Mouse (Mus musculus) hindbrain, embryonic 14.5 days (tissue): ENCODE measurements around the gene Kazn. TPM values are rescaled to one million over a fixed set of nuclear protein-coding genes. Genes with fewer than 3 reads are reported as not detected.

Experiments used
- ATAC-seq: fragments of 200-750 bp; cut with Nextera tagmentation; 2 replicates; pipeline ENCODE4 v1.8.0; 2017; ENCODE audit warnings: moderate number of reproducible peaks, mild to moderate bottlenecking, moderate TSS enrichment, moderate library complexity; ENCODE audit not compliant: low FRiP score
- DNase-seq: peaks from one replicate; pipeline ENCODE4 v3.0.0-alpha.2; 2015; ENCODE audit warnings: low spot score
- H3K27ac ChIP-seq: fragments of 300-500 bp; sonication (generic); 2 replicates; pipeline ENCODE4 v1.5.1; 2014; ENCODE audit warnings: mild to moderate bottlenecking, moderate library complexity
- H3K27me3 ChIP-seq: fragments of 300-500 bp; sonication (generic); 2 replicates; pipeline ENCODE4 v1.6.1; 2014; ENCODE audit warnings: mild to moderate bottlenecking, low read length, mixed read lengths; ENCODE audit not compliant: control insufficient read depth, insufficient read depth
- H3K36me3 ChIP-seq: fragments of 300-500 bp; sonication (generic); replicated peaks from 2 replicates; pipeline ENCODE4 v1.6.1; 2014; ENCODE audit not compliant: control insufficient read depth, insufficient read depth
- H3K4me1 ChIP-seq: fragments of 300-500 bp; sonication (generic); replicated peaks from 2 replicates; pipeline ENCODE4 v1.6.1; 2014; ENCODE audit warnings: antibody characterized with exemption, low read length, mixed read lengths; ENCODE audit not compliant: control insufficient read depth, insufficient read depth
- H3K4me2 ChIP-seq: fragments of 300-500 bp; sonication (generic); replicated peaks from 2 replicates; pipeline ENCODE4 v1.6.1; 2014; ENCODE audit warnings: mild to moderate bottlenecking, moderate library complexity
- H3K4me3 ChIP-seq: fragments of 300-500 bp; sonication (generic); replicated peaks from 2 replicates; pipeline ENCODE4 v1.5.1; 2014; ENCODE audit warnings: mild to moderate bottlenecking, low read length
- H3K9ac ChIP-seq: fragments of 300-500 bp; sonication (generic); 2 replicates; pipeline ENCODE4 v1.6.1; 2014
- H3K9me3 ChIP-seq: fragments of 300-500 bp; sonication (generic); 2 replicates; pipeline ENCODE4 v1.6.1; 2016; ENCODE audit warnings: low read length; ENCODE audit not compliant: control insufficient read depth
- WGBS: fragments of 180-500 bp; shearing (Covaris S2); extraction: QIAGEN DNeasy Blood & Tissue Kit; methylation state at CpG from one replicate; pipeline ENCODE4 v1.1.7; 2014; 5-methylcytosine and 5-hydroxymethylcytosine counted together
- polyA plus RNA-seq: library from polyadenylated mRNA; unstranded; fragments of >200 nt; fragmentation: Nextera tagmentation; extraction: Ambion mirVana; gene quantifications from 2 replicates; pipeline ENCODE4 v1.2.1, GENCODE M21; 2014

The Kazn gene
- polyA plus RNA-seq, 1 experiment from 2014 or later: 18.5 TPM

- 43% methylated on average over 6 of the region's 6 CpGs for WGBS
- ATAC-seq: no peak
- Histone ChIP-seq H3K9me3 (no peaks in the 10 kb centered on the region), H3K9ac (no peak overlapping the region), H3K27me3 (no peaks in the 10 kb centered on the region), H3K4me3 (no peak overlapping the region), H3K36me3 (no peaks in the 10 kb centered on the region), H3K4me1 (no peaks in the 10 kb centered on the region; the same call in 1 of the 2 replicates), H3K4me2 (no peak overlapping the region), H3K27ac (no peak overlapping the region)
- no peak for DNase-seq
Measured at GRCm38 (mm10) chr4:142214532-142214931, 24.7 kb downstream of the Kazn start.

DNA sequence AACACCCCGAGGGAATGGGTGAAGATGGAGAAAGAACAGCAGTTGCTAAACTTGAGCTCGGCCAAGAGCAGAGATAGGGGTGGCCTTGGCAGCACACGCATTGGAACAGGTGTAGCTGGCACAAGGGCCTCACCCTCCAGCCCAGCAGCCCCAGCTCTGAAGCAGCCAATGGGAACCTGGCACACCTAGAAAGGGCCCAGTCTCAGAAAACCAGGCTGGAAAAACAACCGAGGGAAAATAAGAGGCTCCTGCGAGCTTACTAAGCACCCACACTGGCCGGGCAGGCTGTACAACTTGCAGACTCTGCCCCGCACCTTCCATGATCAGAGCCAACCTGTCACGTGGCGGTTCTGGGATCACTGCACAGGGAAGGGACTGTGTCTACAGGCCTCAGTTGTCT, 26.8 kb downstream of the Kazn start:
- DNase-seq (no peak), ATAC-seq (no peak)
- H3K36me3 ChIP-seq: no peaks in the 10 kb centered on the region
- H3K9ac ChIP-seq: no peak overlapping the region
- H3K4me3 ChIP-seq: no peak overlapping the region
- H3K9me3 ChIP-seq: no peaks in the 10 kb centered on the region
- WGBS: 91% methylated on average over 9 of the region's 9 CpGs
- no peak overlapping the region for H3K4me2 ChIP-seq
- no peak overlapping the region for H3K27ac ChIP-seq
- H3K4me1 ChIP-seq: no peaks in the 10 kb centered on the region; the same call in 1 of the 2 replicates
- no peaks in the 10 kb centered on the region for H3K27me3 ChIP-seq

- no peaks in the 10 kb centered on the region for H3K36me3 ChIP-seq
- ATAC-seq: no peak
- H3K4me2 ChIP-seq: no peak overlapping the region
- no peaks in the 10 kb centered on the region for H3K27me3 ChIP-seq
- WGBS: 78% methylated on average over 9 of the region's 9 CpGs
- no peak overlapping the region for H3K27ac ChIP-seq
- no peaks in the 10 kb centered on the region for H3K9me3 ChIP-seq
- no peaks in the 10 kb centered on the region; the same call in 1 of the 2 replicates for H3K4me1 ChIP-seq
- no peak overlapping the region for H3K4me3 ChIP-seq
- no peak for DNase-seq
- no peak overlapping the region for H3K9ac ChIP-seq
Measured at GRCm38 (mm10) chr4:142209884-142210283, 29.3 kb downstream of the Kazn start.

DNA sequence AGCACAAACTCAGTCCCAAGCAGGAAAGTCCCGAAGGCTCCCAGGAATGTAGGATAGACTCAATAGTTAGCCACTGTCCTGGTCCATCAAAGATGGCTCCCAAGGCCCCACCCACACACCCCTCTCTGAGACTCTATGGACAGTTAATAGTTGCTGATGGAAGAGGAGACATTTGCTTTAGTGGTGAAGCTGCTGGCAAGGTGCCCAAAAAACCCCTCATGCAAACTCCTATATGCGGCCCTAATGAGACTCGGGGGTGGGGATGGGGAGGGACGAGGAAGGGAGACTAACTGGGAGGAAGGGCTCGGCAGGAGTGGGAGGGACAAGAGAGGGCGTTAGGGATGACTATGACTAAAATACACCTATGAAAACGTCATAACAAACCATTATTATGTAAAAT, 29.7 kb downstream of the Kazn start:
- Histone ChIP-seq H3K4me3 (no peak overlapping the region), H3K27ac (no peak overlapping the region), H3K9me3 (no peaks in the 10 kb centered on the region), H3K9ac (no peak overlapping the region), H3K4me2 (no peak overlapping the region), H3K36me3 (no peaks in the 10 kb centered on the region), H3K27me3 (no peaks in the 10 kb centered on the region), H3K4me1 (no peaks in the 10 kb centered on the region; the same call in 1 of the 2 replicates)
- ATAC-seq: no peak
- no peak for DNase-seq
- WGBS: 64% methylated on average over 7 of the region's 7 CpGs

DNA sequence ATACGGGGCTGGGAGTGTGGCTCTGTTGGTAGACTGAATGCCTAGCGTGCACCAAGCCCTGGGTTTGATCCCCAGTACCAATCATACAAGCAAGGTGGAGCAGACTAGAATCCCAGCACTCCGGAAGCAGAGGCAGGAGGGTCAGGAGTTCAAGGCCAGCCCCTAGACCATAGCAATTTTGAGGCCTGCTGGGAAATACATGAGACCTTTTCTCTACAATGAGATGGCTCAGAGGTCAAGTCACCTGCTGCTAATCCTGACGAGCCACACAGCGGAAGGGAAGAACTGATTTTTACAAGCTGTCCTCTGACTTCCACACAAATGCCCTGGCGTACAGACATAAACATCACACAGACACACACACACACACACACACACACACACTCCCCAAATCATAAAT, 33.5 kb downstream of the Kazn start:
- H3K4me3 ChIP-seq: no peak overlapping the region
- H3K9me3 ChIP-seq: 0 out of 2 replicates have a peak, but pooled peaks cover 7% of the 10 kb centered on the region
- H3K4me1 ChIP-seq: no peaks in the 10 kb centered on the region; the same call in 1 of the 2 replicates
- H3K27me3 ChIP-seq: no peaks in the 10 kb centered on the region
- H3K27ac ChIP-seq: no peak overlapping the region
- WGBS: 81% methylated on average over 6 of the region's 6 CpGs
- no peak overlapping the region for H3K9ac ChIP-seq
- H3K36me3 ChIP-seq: no peaks in the 10 kb centered on the region
- DNase-seq (no peak), ATAC-seq (no peak)
- H3K4me2 ChIP-seq: no peak overlapping the region

GRCm38 (mm10) chr4:142196626-142197025, 42.6 kb downstream of the Kazn start:
- H3K4me1 ChIP-seq: no peaks in the 10 kb centered on the region
- H3K27ac ChIP-seq: no peak overlapping the region
- H3K36me3 ChIP-seq: no peaks in the 10 kb centered on the region
- no peak for DNase-seq
- 70% methylated on average over 6 of the region's 6 CpGs for WGBS
- H3K4me3 ChIP-seq: no peak overlapping the region
- H3K9me3 ChIP-seq: no peaks in the 10 kb centered on the region
- no peak overlapping the region for H3K9ac ChIP-seq
- H3K4me2 ChIP-seq: no peak overlapping the region
- H3K27me3 ChIP-seq: no peaks in the 10 kb centered on the region
- no peak for ATAC-seq

DNA sequence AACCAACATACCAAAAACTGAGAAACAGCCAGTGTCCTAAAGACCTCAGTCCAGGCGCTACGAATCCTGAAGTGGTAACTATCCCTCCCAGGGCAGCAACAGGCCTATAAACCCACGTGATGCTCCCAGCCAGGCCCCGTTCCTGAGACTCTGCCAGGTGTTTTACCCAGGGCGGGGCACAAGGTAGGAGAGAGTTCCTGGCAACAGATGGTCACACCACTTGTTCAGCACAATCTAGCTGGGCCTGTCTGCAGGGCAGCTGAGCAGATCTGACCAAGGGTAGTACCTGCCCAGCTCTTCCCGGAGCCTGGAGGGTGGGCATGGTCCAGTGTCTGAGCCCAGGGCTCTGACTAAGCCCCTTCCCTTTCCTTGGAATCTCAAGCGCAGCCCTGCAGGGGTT, 45.4 kb downstream of the Kazn start:
- Histone ChIP-seq H3K4me1 (no peaks in the 10 kb centered on the region), H3K27me3 (no peaks in the 10 kb centered on the region), H3K27ac (no peak overlapping the region), H3K9ac (no peak overlapping the region), H3K9me3 (no peaks in the 10 kb centered on the region), H3K4me2 (no peak overlapping the region), H3K4me3 (no peak overlapping the region), H3K36me3 (no peaks in the 10 kb centered on the region)
- 94% methylated on average over 7 of the region's 7 CpGs for WGBS
- no peak for ATAC-seq
- no peak for DNase-seq

- no peaks in the 10 kb centered on the region for H3K27me3 ChIP-seq
- WGBS: 92% methylated on average over 8 of the region's 8 CpGs
- no peak overlapping the region for H3K4me2 ChIP-seq
- 0 out of 2 replicates have a peak, but pooled peaks cover 4% of the 10 kb centered on the region for H3K4me1 ChIP-seq
- no peaks in the 10 kb centered on the region for H3K36me3 ChIP-seq
- DNase-seq (no peak), ATAC-seq (no peak)
- H3K9me3 ChIP-seq: no peaks in the 10 kb centered on the region
- H3K27ac ChIP-seq: no peak overlapping the region
- no peak overlapping the region for H3K9ac ChIP-seq
- no peak overlapping the region for H3K4me3 ChIP-seq
Measured at GRCm38 (mm10) chr4:142193151-142193578, 46.0 kb downstream of the Kazn start.

GRCm38 (mm10) chr4:142189960-142190359, 49.2 kb downstream of the Kazn start:
- DNase-seq (no peak), ATAC-seq (no peak)
- 0 out of 2 replicates have a peak, but pooled peaks cover 7% of the 10 kb centered on the region for H3K4me1 ChIP-seq
- WGBS: 87% methylated on average over 8 of the region's 8 CpGs
- no peak overlapping the region for H3K27ac ChIP-seq
- H3K36me3 ChIP-seq: no peaks in the 10 kb centered on the region
- no peaks in the 10 kb centered on the region for H3K27me3 ChIP-seq
- no peaks in the 10 kb centered on the region for H3K9me3 ChIP-seq
- H3K4me3 ChIP-seq: no peak overlapping the region
- H3K4me2 ChIP-seq: no peak overlapping the region
- H3K9ac ChIP-seq: no peak overlapping the region

GRCm38 (mm10) chr4:142188501-142188900, 50.7 kb downstream of the Kazn start:
- no peaks in the 10 kb centered on the region for H3K9me3 ChIP-seq
- no peaks in the 10 kb centered on the region for H3K36me3 ChIP-seq
- no peak overlapping the region for H3K27ac ChIP-seq
- H3K4me2 ChIP-seq: no peak overlapping the region
- DNase-seq (no peak), ATAC-seq (no peak)
- H3K4me3 ChIP-seq: no peak overlapping the region
- 0 out of 2 replicates have a peak, but pooled peaks cover 7% of the 10 kb centered on the region for H3K4me1 ChIP-seq
- no peak overlapping the region for H3K9ac ChIP-seq
- H3K27me3 ChIP-seq: no peaks in the 10 kb centered on the region
- 85% methylated on average over 2 of the region's 2 CpGs for WGBS
